Mouse (Mus musculus) MEL (cell line): Measurements from ENCODE around the gene Hadhb. TPM values are rescaled to one million over a fixed set of nuclear protein-coding genes. Genes with fewer than 3 reads are reported as not detected.

Source experiments
- DNase-seq: peaks from one replicate; pipeline ENCODE4 v3.0.0; 2011; ENCODE audit warnings: low read depth, low spot score
- H3K27ac ChIP-seq: 2 replicates; pipeline ENCODE4 v1.5.1; 2012; ENCODE audit warnings: low read depth, mild to moderate bottlenecking, control low read depth, low read length, moderate library complexity; ENCODE audit not compliant: control insufficient read depth
- H3K27me3 ChIP-seq, 2 experiments: fragments of 150-350 bp in 1 of 2; sonication (generic) in 1 of 2; 2 replicates each; pipeline ENCODE4 v1.6.1; 2012; ENCODE audit warnings: low read length in 2 of 2, mild to moderate bottlenecking in 2 of 2, improper control_type of control experiment in 1 of 2, moderate library complexity in 1 of 2; ENCODE audit not compliant: insufficient read depth in 2 of 2, control insufficient read depth in 1 of 2
- H3K36me3 ChIP-seq, 2 experiments: 2 replicates each; pipeline ENCODE4 v1.6.1; 2012 to 2014; ENCODE audit warnings: low read length in 2 of 2, improper control_type of control experiment in 1 of 2, inconsistent platforms in 1 of 2, mild to moderate bottlenecking in 1 of 2; ENCODE audit not compliant: insufficient read depth in 2 of 2, control insufficient read depth in 1 of 2
- H3K4me1 ChIP-seq, 2 experiments: fragments of 150-350 bp in 1 of 2; sonication (generic) in 1 of 2; 2 replicates each; pipeline ENCODE4 v1.6.1; 2012; ENCODE audit warnings: low read length in 2 of 2, improper control_type of control experiment in 1 of 2, mild to moderate bottlenecking in 1 of 2; ENCODE audit not compliant: insufficient read depth in 2 of 2, control insufficient read depth in 1 of 2
- H3K4me3 ChIP-seq, 2 experiments: fragments of 150-350 bp in 1 of 2; sonication (generic) in 1 of 2; 2 replicates each; pipeline ENCODE4 v1.5.1; 2012; ENCODE audit warnings: low read depth in 2 of 2, low read length in 2 of 2, mild to moderate bottlenecking in 2 of 2, moderate library complexity in 2 of 2, control low read depth in 1 of 2, improper control_type of control experiment in 1 of 2; ENCODE audit not compliant: control insufficient read depth in 1 of 2, insufficient read depth in 1 of 2
- H3K79me2 ChIP-seq: 2 replicates; pipeline ENCODE4 v1.6.1; 2012; ENCODE audit warnings: mild to moderate bottlenecking, low read length, moderate library complexity; ENCODE audit not compliant: control insufficient read depth, poor library complexity, insufficient read depth
- H3K9ac ChIP-seq: 2 replicates; pipeline ENCODE4 v1.6.1; 2012; ENCODE audit warnings: low read depth, mild to moderate bottlenecking, control low read depth, low read length, moderate library complexity; ENCODE audit not compliant: control insufficient read depth, poor library complexity, severe bottlenecking
- H3K9me3 ChIP-seq: fragments of 150-350 bp; sonication (generic); replicated peaks from 2 replicates; pipeline ENCODE4 v1.6.1; 2012; ENCODE audit warnings: mild to moderate bottlenecking, low read length, improper control_type of control experiment, moderate library complexity; ENCODE audit not compliant: insufficient read depth
- BHLHE40 ChIP-seq: IDR thresholded peaks from 2 replicates; pipeline ENCODE4 v1.6.1; 2012; ENCODE audit warnings: low read depth, mild to moderate bottlenecking, inconsistent platforms, low read length, improper control_type of control experiment, borderline replicate concordance
- CHD2 ChIP-seq: IDR thresholded peaks from 2 replicates; pipeline ENCODE4 v1.6.1; 2011; ENCODE audit warnings: low read length, improper control_type of control experiment
- CTCF ChIP-seq, 3 experiments: IDR thresholded peaks in 2 of 3; conservative IDR thresholded peaks in 1 of 3; 2 replicates each; pipeline ENCODE4 v1.5.1; 2011 to 2012; ENCODE audit warnings: low read length in 3 of 3, low read depth in 2 of 3, mild to moderate bottlenecking in 2 of 3, improper control_type of control experiment in 1 of 3, inconsistent platforms in 1 of 3, mixed read lengths in 1 of 3, moderate library complexity in 1 of 3; ENCODE audit not compliant: control insufficient read depth in 1 of 3, insufficient read depth in 1 of 3, poor library complexity in 1 of 3, severe bottlenecking in 1 of 3
- ELF1 ChIP-seq: IDR thresholded peaks from 2 replicates; pipeline ENCODE4 v1.6.1; 2014; ENCODE audit warnings: low read depth, mild to moderate bottlenecking, inconsistent platforms, low read length, improper control_type of control experiment, moderate library complexity
- GATA1 ChIP-seq: IDR thresholded peaks from 2 replicates; pipeline ENCODE4 v1.6.1; 2011; ENCODE audit warnings: low read depth, low read length, improper control_type of control experiment
- HCFC1 ChIP-seq: IDR thresholded peaks from 2 replicates; pipeline ENCODE4 v1.6.1; 2012; ENCODE audit warnings: low read depth, mild to moderate bottlenecking, inconsistent platforms, low read length, improper control_type of control experiment, moderate library complexity
- MAFK ChIP-seq: IDR thresholded peaks from 2 replicates; pipeline ENCODE4 v1.6.1; 2011; ENCODE audit warnings: low read depth, mild to moderate bottlenecking, low read length, improper control_type of control experiment, borderline replicate concordance
- MAZ ChIP-seq: IDR thresholded peaks from 2 replicates; pipeline ENCODE4 v1.6.1; 2012; ENCODE audit warnings: low read depth, mild to moderate bottlenecking, inconsistent platforms, low read length, improper control_type of control experiment
- MXI1 ChIP-seq: IDR thresholded peaks from 2 replicates; pipeline ENCODE4 v1.6.1; 2011; ENCODE audit warnings: mild to moderate bottlenecking, low read depth, low read length, improper control_type of control experiment
- MYB ChIP-seq: IDR thresholded peaks from 2 replicates; pipeline ENCODE4 v1.6.1; 2011; ENCODE audit warnings: mild to moderate bottlenecking, low read depth, low read length, improper control_type of control experiment
- NELFE ChIP-seq: IDR thresholded peaks from 2 replicates; pipeline ENCODE4 v1.6.1; 2011; ENCODE audit warnings: low read depth, low read length, improper control_type of control experiment
- NRF1 ChIP-seq: IDR thresholded peaks from 2 replicates; pipeline ENCODE4 v1.6.1; 2014; ENCODE audit warnings: low read depth, mild to moderate bottlenecking, inconsistent platforms, low read length, improper control_type of control experiment, moderate library complexity; ENCODE audit not compliant: poor library complexity, insufficient read depth, severe bottlenecking
- POLR2A ChIP-seq, 2 experiments: IDR thresholded peaks; 2 replicates each; pipeline ENCODE4 v1.6.1; 2011 to 2012; ENCODE audit warnings: low read length in 2 of 2, mild to moderate bottlenecking in 2 of 2, control low read depth in 1 of 2, improper control_type of control experiment in 1 of 2, low read depth in 1 of 2, moderate library complexity in 1 of 2; ENCODE audit not compliant: control insufficient read depth in 1 of 2, insufficient read depth in 1 of 2, poor library complexity in 1 of 2
- POLR2AphosphoS5 ChIP-seq: IDR thresholded peaks from 2 replicates; pipeline ENCODE4 v1.6.1; 2012; ENCODE audit warnings: low read depth, borderline replicate concordance, mild to moderate bottlenecking, inconsistent platforms, low read length, moderate library complexity, mixed read lengths
- RAD21 ChIP-seq: IDR thresholded peaks from 2 replicates; pipeline ENCODE4 v1.6.1; 2011; ENCODE audit warnings: mild to moderate bottlenecking, low read depth, low read length, improper control_type of control experiment
- SIN3A ChIP-seq: IDR thresholded peaks from 2 replicates; pipeline ENCODE4 v1.6.1; 2012; ENCODE audit warnings: low read length, improper control_type of control experiment, inconsistent platforms
- SMC3 ChIP-seq: IDR thresholded peaks from 2 replicates; pipeline ENCODE4 v1.6.1; 2011; ENCODE audit warnings: low read depth, low read length, improper control_type of control experiment
- TAL1 ChIP-seq: IDR thresholded peaks from 2 replicates; pipeline ENCODE4 v1.6.1; 2012; ENCODE audit warnings: mild to moderate bottlenecking, inconsistent platforms, low read length, moderate library complexity, mixed read lengths
- TBP ChIP-seq: IDR thresholded peaks from 2 replicates; pipeline ENCODE4 v1.8.0; 2011; ENCODE audit warnings: low read depth, low read length, improper control_type of control experiment
- UBTF ChIP-seq: IDR thresholded peaks from 2 replicates; pipeline ENCODE4 v1.6.1; 2012; ENCODE audit warnings: low read depth, mild to moderate bottlenecking, inconsistent platforms, low read length, improper control_type of control experiment, moderate library complexity, borderline replicate concordance; ENCODE audit not compliant: insufficient read depth
- USF1 ChIP-seq: IDR thresholded peaks from 2 replicates; pipeline ENCODE4 v1.6.1; 2014; ENCODE audit warnings: low read depth, mild to moderate bottlenecking, inconsistent platforms, low read length, improper control_type of control experiment, moderate library complexity
- USF2 ChIP-seq, 2 experiments: IDR thresholded peaks; 2 replicates each; pipeline ENCODE4 v1.6.1; 2011 to 2012; ENCODE audit warnings: improper control_type of control experiment in 2 of 2, low read length in 2 of 2, borderline replicate concordance in 1 of 2, inconsistent platforms in 1 of 2, low read depth in 1 of 2, mild to moderate bottlenecking in 1 of 2; ENCODE audit not compliant: insufficient read depth in 1 of 2
- polyA plus RNA-seq, 2 experiments: library from polyadenylated mRNA; stranded (reverse) in 1 of 2; unstranded in 1 of 2; fragments of >175 nt in 1 of 2; fragments of >200 nt in 1 of 2; gene quantifications; 2 replicates each; pipeline versions ENCODE4 v1.2.1 to v1.2.4; 2012; ENCODE audit warnings: low replicate concordance in 2 of 2, low read depth in 1 of 2; ENCODE audit not compliant: insufficient read length in 2 of 2, insufficient read depth in 1 of 2, missing spikeins in 1 of 2
- total RNA-seq: library from RNA; depleted of rRNA; stranded (reverse); fragments of 300-350 nt; gene quantifications from 2 replicates; pipeline ENCODE4 v1.2.3, GENCODE M21; 2012

The Hadhb gene
- total and polyA plus RNA-seq, 3 experiments: 33.0 to 162 (median 161) TPM

GRCm38 (mm10) chr5:30152007-30152406 lies 3.0 kb upstream of the Hadhb start:
- Histone ChIP-seq H3K9me3 (no peaks in the 10 kb centered on the region), H3K27me3 (no peaks in the 10 kb centered on the region), H3K27ac (no peak overlapping the region), H3K9ac (no peak overlapping the region), H3K4me1 (peaks cover 4 to 5% of the 10 kb centered on the region in 2 experiments; a peak in 2 of 4 replicates), H3K79me2 (peaks cover 32% of the 10 kb centered on the region), H3K4me3 (no peak overlapping the region), H3K36me3 (peaks cover 4 to 17% of the 10 kb centered on the region in 2 experiments)
- DNase-seq: no peak
- no peak for TF ChIP-seq ELF1
- no peak for TF ChIP-seq POLR2A (IDR thresholded peaks at IDR 0.05; ENCODE audit: control insufficient read depth in 1 of 2, insufficient read depth in 1 of 2, low read depth in 1 of 2, low read length in 2 of 2, poor library complexity in 1 of 2)
- TF ChIP-seq USF2 (IDR thresholded peaks at IDR 0.05; ENCODE audit: borderline replicate concordance in 1 of 2, insufficient read depth in 1 of 2, low read depth in 1 of 2, low read length in 2 of 2): no peak
- TF ChIP-seq BHLHE40: no peak
- TF ChIP-seq SIN3A: no peak
- no peak for TF ChIP-seq TBP
- TF ChIP-seq MAZ: no peak
- TF ChIP-seq MYB: no peak
- no peak for TF ChIP-seq MXI1
- TF ChIP-seq CHD2: no peak

DNA sequence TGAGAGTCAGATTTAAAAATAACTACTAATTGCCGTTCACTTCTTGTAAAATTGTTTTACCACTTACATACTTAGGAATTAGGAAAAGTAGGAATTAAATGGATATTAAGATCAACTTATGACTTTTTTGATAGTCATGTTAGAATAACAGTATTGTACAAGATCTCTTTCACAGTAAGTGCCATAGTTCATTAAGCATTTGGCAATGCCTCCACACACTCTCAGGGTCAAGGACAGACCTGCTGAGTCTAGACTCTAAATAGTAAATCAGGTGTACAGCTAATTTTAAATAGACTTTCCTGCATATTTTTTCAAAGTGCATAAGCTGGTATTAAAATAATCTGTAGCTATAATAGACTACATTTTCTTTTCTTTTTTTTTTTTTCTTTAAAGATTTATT lies 2.6 kb upstream of the Hadhb start:
- H3K4me1 ChIP-seq: peaks cover 4 to 5% of the 10 kb centered on the region in 2 experiments; a peak in 2 of 4 replicates
- H3K36me3 ChIP-seq: peaks cover 1 to 20% of the 10 kb centered on the region in 2 experiments; a peak in 3 of 4 replicates
- TF ChIP-seq RAD21 (no peak), HCFC1 (no peak), TAL1 (no peak), USF1 (no peak), USF2 (IDR thresholded peaks at IDR 0.05; ENCODE audit: borderline replicate concordance in 1 of 2, insufficient read depth in 1 of 2, low read depth in 1 of 2, low read length in 2 of 2) (no peak)
- H3K4me3 ChIP-seq: no peak overlapping the region
- H3K9ac ChIP-seq: no peak overlapping the region
- no peaks in the 10 kb centered on the region for H3K27me3 ChIP-seq
- no peak overlapping the region for H3K27ac ChIP-seq
- peaks cover 35% of the 10 kb centered on the region for H3K79me2 ChIP-seq
- DNase-seq: no peak
- no peaks in the 10 kb centered on the region for H3K9me3 ChIP-seq

DNA sequence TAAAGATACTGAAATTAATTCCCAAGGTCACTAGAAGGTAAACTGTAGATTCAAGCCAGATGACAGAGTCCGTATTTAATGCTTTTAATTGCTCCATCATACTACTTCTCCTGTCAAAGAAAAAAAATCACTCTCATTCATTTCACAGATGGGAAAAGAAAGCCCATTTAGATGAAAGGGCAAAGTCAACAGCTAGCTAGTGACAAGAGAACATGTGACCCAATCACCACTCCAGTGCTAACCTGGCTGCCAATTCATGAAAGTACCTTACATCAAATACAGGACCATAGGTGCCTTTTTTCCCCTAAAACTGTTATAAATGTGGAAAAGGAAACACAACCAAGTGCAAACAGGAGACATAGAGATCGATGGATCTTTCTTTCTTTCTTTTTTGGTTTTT lies 1.8 kb upstream of the Hadhb start:
- H3K9me3 ChIP-seq: no peaks in the 10 kb centered on the region
- TF ChIP-seq UBTF (no peak), POLR2A (IDR thresholded peaks at IDR 0.05; ENCODE audit: control insufficient read depth in 1 of 2, insufficient read depth in 1 of 2, low read depth in 1 of 2, low read length in 2 of 2, poor library complexity in 1 of 2) (no peak), POLR2AphosphoS5 (no peak), RAD21 (no peak), SMC3 (no peak), NRF1 (no peak), MAFK (no peak), TBP (no peak), GATA1 (no peak), USF2 (IDR thresholded peaks at IDR 0.05; ENCODE audit: borderline replicate concordance in 1 of 2, insufficient read depth in 1 of 2, low read depth in 1 of 2, low read length in 2 of 2) (no peak), HCFC1 (no peak), SIN3A (no peak), MAZ (no peak), MXI1 (no peak), CTCF (IDR thresholded peaks at IDR 0.05 in 2 of 3, conservative IDR thresholded peaks at IDR 0.05 in 1 of 3; ENCODE audit: control insufficient read depth in 1 of 3, insufficient read depth in 1 of 3, low read depth in 2 of 3, low read length in 3 of 3, poor library complexity in 1 of 3, severe bottlenecking in 1 of 3) (no peak), NELFE (no peak)
- peaks cover 41% of the 10 kb centered on the region for H3K79me2 ChIP-seq
- peaks cover 7 to 9% of the 10 kb centered on the region in 2 experiments for H3K4me1 ChIP-seq
- H3K36me3 ChIP-seq: peaks cover 0 to 28% of the 10 kb centered on the region in 2 experiments; a peak in 2 of 4 replicates
- no peak overlapping the region for H3K4me3 ChIP-seq
- DNase-seq: no peak
- H3K9ac ChIP-seq: no peak overlapping the region
- H3K27me3 ChIP-seq: no peaks in the 10 kb centered on the region
- H3K27ac ChIP-seq: no peak overlapping the region
